Mouse (Mus musculus) inflammation-experienced regulatory T-cells, adult 6 months (primary cell): ENCODE data around the gene Rgs7bp. TPM values are rescaled to one million over a fixed set of nuclear protein-coding genes. Genes with fewer than 3 reads are reported as not detected.
"Not testable (repeated sequence)": the region's sequence is repeated elsewhere in the genome, so short reads cannot be mapped to it uniquely, and the experiment has no call there.

Experiments
- ATAC-seq: one replicate; pipeline ENCODE4 v1.8.0; 2017
- polyA plus RNA-seq, 3 experiments: library from polyadenylated mRNA; unstranded; fragments of 100-300 nt; shearing (Covaris generic); gene quantifications; one replicate each; pipeline ENCODE4 v1.2.1; 2017

Gene Rgs7bp
- polyA plus RNA-seq, 3 experiments from 2014 or later = 0.07 TPM; not detected in 2

DNA sequence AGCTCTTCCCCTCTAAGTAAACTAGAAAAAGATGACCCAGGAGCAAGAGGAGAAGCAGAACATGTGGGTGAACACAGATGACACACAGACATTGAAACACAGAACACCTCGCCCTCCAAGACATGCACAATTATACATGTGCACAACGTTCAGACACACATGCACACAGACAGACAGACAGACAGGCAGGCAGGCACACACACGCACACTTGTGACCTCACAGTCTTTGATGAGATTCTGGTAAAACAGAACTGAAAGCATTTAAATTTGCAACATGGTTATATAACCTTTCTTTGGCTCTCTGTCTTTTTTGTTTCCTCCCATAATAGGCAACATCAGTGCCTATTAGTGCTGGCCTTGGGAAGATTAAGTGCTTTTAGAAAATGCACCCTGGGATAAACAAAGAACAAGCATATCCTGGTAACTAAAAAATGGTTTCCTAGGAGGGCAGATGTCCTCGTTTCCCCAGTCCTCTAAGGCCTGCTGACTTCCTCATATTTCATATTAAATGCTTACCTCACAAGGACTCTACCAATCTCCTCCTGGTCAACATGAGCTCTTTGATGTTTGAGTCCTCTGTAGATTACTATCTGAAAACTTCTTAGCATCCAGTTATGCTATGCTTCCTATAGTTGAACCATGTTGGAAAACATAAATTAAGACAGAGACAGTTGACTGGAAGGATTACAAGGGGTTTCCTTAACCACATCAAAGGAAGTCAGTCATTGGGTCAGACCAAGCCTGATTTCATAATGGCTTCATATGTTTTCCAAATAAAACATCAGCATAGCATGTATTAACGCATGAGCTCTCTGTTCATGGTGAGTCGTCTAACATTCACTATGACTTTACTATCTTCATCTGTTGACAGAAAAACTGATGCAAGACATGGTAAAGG lies 122.8 kb downstream of the Rgs7bp start:
- ATAC-seq = no peak

DNA sequence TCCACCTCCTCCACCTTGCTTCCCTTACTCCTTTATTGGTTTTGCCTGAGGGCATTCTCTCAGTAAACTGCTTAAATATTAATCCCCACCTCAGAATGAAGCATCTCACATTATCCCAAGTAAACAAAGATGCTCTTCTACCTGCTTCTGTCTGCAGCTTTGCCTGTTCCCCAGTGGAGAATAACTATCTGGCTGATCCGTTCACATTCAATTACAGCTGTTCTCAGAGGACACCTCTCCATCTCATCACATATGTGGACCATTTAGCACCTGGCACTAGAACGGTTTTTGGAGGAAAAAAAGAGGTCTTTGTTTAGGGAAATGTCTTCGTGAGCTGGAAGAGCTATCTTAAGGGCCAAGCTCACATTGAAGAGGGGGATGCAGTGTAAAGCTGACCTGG lies 123.9 kb downstream of the Rgs7bp start:
- ATAC-seq = no peak

DNA sequence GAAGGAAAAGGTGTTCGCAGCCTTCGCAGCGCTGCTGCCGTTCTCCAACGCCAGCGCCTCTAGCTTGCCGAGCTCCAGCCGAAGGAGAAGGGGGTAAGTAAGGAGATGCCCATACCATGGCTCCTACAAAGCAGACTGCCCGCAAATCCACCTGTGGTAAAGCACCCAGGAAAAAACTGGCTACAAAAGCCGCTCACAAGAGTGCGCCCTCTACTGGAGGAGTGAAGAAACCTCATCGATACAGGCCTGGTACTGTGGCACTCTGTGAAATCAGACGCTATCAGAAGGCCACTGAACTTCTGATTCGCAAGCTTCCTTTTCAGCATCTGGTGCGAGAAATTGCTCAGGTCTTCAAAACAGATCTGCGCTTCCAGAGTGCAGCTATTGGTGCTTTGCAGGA lies 136.1 kb downstream of the Rgs7bp start:
- ATAC-seq = no peak

DNA sequence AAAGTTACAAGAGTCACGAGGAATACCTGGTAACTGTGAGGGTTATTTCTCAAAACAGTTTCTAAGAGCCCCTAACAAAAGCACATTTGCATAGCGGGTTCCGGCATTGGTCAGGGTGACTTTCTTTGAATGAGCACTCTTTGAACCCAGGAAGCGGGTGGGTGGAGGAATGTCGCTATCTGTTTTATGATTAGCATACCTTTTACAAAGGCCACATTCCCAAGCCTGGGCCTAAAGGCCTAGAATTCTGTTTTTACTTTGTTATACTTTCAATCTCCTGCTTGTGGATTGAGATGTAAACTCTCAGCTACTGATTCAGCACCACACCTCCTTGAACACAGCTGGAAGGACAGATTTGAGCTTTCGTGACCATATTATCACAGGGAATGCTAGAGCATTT lies 138.0 kb downstream of the Rgs7bp start:
- not testable (repeated sequence) for ATAC-seq

DNA sequence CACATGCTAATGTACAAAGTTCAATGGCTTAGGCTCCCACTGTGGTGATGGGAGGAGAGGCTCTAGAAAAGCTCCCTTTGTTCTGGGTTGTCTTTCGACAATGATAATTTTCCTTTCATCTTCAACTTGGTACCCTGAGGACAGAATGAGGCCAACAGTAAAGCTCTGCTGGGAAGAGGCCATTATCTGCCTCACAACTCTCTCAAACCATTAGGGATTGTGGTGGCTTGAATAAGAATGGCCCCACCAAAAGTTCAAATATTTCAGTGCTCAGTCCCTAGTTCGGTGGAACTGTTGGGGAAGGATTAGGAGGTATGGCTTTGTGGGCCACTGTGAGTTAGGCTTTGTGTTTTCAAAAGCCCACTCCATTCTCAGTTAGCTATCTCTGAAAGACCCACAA lies 138.6 kb downstream of the Rgs7bp start:
- no peak for ATAC-seq

DNA sequence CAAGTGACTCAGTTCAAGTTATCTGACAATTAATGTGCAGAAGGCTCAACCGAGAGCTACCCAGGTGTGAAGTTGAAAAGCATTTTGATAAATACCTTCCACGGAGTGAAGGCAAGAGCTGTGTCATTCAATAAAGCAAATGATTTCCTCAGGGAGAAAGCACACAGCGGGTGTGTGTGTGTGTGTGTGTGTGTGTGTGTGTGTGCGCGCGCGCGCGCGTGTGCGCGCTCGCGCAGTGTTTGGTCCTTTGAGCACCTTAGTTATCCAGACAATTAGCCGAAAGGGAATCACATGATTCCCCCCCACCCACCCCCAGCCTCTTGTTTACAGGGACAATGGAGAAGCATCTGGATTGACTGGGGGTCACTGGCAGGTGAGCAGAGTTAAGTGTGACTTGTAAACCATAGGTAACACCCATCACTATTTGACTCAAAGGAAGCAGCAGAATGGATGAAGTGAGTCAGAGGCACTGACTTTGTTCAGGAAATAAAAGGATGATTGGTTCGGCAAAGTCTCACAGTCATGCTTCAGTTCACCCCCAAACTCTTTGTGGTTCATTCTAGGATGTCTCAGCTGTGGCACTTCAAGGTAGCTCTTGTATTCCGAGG lies 140.3 kb downstream of the Rgs7bp start:
- ATAC-seq = no peak

DNA sequence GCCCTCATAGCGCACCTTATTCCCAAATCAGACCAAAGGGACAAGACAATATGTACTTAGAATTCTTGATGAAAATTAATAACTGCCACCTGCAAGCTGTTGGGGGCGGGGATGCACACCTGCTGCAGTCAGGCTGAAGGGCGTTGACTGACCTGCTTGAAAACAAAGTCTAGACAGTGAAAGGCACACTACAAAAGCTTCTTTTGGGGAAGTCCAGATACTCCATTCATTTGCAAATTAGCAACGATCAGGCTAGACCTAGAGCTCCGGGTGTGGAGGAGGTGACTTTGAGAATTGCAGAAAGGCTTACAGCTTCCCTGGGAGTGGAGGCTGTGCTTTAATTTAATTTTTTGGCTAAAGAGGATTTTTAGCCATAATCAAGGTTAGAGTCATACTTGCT lies 143.1 kb downstream of the Rgs7bp start:
- not testable (repeated sequence) for ATAC-seq

DNA sequence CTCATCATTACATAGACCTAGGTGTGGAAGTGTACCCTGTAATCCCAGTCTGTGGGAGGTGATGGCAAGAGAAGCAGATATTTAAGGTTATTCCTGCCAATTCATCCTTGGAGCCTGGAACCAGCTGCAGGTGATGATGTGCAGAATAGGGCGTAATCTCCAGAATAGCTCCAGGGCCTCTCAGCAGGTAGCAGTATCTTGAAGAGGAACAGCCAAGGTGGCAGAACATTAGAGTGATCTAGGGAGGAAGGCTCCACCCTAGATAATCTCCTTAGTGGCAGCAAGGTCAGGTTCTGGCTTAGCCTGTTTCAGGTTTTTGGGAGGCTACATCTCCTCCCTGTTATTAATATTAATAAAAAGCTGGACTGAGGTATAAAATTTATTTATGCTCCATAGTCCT lies 143.7 kb downstream of the Rgs7bp start:
- ATAC-seq = not testable (repeated sequence)

DNA sequence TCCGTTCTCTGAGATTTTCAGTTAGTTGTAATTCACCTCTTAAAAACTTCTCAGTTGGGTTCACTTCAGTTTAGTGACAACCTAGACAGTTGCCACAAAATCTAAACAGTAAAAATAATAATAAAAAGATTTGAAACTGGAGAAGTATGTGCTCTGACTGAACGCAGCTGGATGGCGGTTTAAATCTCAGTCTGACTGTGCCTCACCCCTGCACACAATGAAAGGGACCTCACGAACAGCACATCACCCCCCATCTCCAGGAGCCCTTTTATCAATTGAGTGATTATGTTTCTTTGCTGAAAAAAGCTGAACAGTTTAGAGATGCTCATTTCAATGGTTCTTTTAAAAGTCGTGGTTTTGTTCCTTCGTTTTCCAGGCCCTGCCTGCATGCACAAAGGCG lies 146.0 kb downstream of the Rgs7bp start:
- ATAC-seq = no peak

Other genes with a start within 250 kb of the Rgs7bp start
- gene Cwc27, start 237.8 kb downstream of the Rgs7bp start, polyA plus RNA-seq = 10 to 100 TPM; 28.6 to 47.5 (median 29.6) TPM
- 1 to 10 TPM in 1 of 3 experiments, not detected in 2; 1.6 TPM for gene Shisal2b, start 191.0 kb downstream of the Rgs7bp start, polyA plus RNA-seq
- not detected for gene 4933425L06Rik, start 27.2 kb upstream of the Rgs7bp start, polyA plus RNA-seq
- gene Rnf180, start 239.9 kb upstream of the Rgs7bp start, polyA plus RNA-seq = not detected